Mouse (Mus musculus) heart, adult 2 months (tissue): ENCODE results near the gene Cacna1d. TPM values are rescaled to one million over a fixed set of nuclear protein-coding genes. Genes with fewer than 3 reads are reported as not detected.

ENCODE experiments used
- DNase-seq, 2 experiments: peaks; one replicate each; pipeline ENCODE4 v3.0.0; 2021
- H3K27ac ChIP-seq: fragments of 200-600 bp; 2 replicates; pipeline ENCODE4 v1.8.1; 2022
- H3K27me3 ChIP-seq: fragments of 200-500 bp; 2 replicates; pipeline ENCODE4 v1.6.1; 2012; ENCODE audit warnings: mild to moderate bottlenecking, low read length, inconsistent platforms, mixed read lengths; ENCODE audit not compliant: control insufficient read depth, insufficient read depth
- H3K36me3 ChIP-seq: fragments of 200-500 bp; 2 replicates; pipeline ENCODE4 v1.6.1; 2012; ENCODE audit warnings: low read length, inconsistent platforms; ENCODE audit not compliant: control insufficient read depth, insufficient read depth
- H3K4me1 ChIP-seq: fragments of 200-500 bp; 2 replicates; pipeline ENCODE4 v1.6.1; 2011; ENCODE audit warnings: low read length; ENCODE audit not compliant: control insufficient read depth, insufficient read depth
- H3K4me3 ChIP-seq: fragments of 200-600 bp; 2 replicates; pipeline ENCODE4 v1.8.1; 2022
- H3K79me2 ChIP-seq: fragments of 200-500 bp; replicated peaks from 2 replicates; pipeline ENCODE4 v1.6.1; 2012; ENCODE audit warnings: mild to moderate bottlenecking, inconsistent platforms, low read length, moderate library complexity, mixed read lengths; ENCODE audit not compliant: control insufficient read depth, insufficient read depth
- H3K9ac ChIP-seq: fragments of 200-500 bp; 2 replicates; pipeline ENCODE4 v1.6.1; 2012; ENCODE audit warnings: low read depth, mild to moderate bottlenecking, control low read depth, inconsistent platforms, low read length, mixed read lengths
- CTCF ChIP-seq: fragments of 200-600 bp; IDR thresholded peaks from 2 replicates; pipeline ENCODE4 v1.8.1; 2022; ENCODE audit warnings: antibody characterized with exemption, mild to moderate bottlenecking, moderate library complexity
- EP300 ChIP-seq: fragments of 200-500 bp; IDR thresholded peaks from 2 replicates; pipeline ENCODE4 v1.6.1; 2011; ENCODE audit warnings: low read depth, low read length, control low read depth; ENCODE audit not compliant: insufficient read depth
- POLR2A ChIP-seq: fragments of 200-500 bp; IDR thresholded peaks from 2 replicates; pipeline ENCODE4 v1.6.1; 2011; ENCODE audit warnings: mild to moderate bottlenecking, low read depth, low read length, control low read depth; ENCODE audit not compliant: insufficient read depth
- WGBS: fragments of 180-500 bp; shearing (Covaris S2); methylation state at CpG from one replicate; pipeline ENCODE4 v1.1.7; 2018; 5-methylcytosine and 5-hydroxymethylcytosine counted together
- intact Hi-C: fragments of 180-260 bp; cut with DNase I; formaldehyde crosslinking; loops from one replicate; pipeline ENCODE4 v1.15.1; 2025
- polyA plus RNA-seq: library from polyadenylated mRNA; depleted of rRNA; stranded (reverse); fragments of >200 nt; gene quantifications from 2 replicates; pipeline ENCODE4 v1.2.3, GENCODE M21; 2012
- total RNA-seq, 2 experiments: library from RNA; stranded (reverse); gene quantifications; 2 replicates each; pipeline ENCODE4 v1.2.3; 2021

Gene Cacna1d
- total and polyA plus RNA-seq, 3 experiments = 1.3 to 3.0 (median 2.1) TPM

GRCm38 (mm10) chr14:30528961-30529360 lies 37.7 kb upstream of the Cacna1d start:
- no peak for DNase-seq
- H3K27ac ChIP-seq = no peak overlapping the region
- no peaks in the 10 kb centered on the region for H3K79me2 ChIP-seq
- intact Hi-C loops = loop anchor here (10.0 kb wide), 1 partner anchor 46 kb away; no protein-coding TSS in a partner anchor
- H3K36me3 ChIP-seq = no peaks in the 10 kb centered on the region
- no peak for TF ChIP-seq POLR2A
- TF ChIP-seq EP300 = no peak
- no peak for TF ChIP-seq CTCF
- H3K4me1 ChIP-seq = no peaks in the 10 kb centered on the region
- H3K9ac ChIP-seq = no peak overlapping the region
- 73% methylated on average over 5 of the region's 5 CpGs for whole genome bisulfite sequencing
- H3K27me3 ChIP-seq = no peaks in the 10 kb centered on the region
- no peak overlapping the region for H3K4me3 ChIP-seq

DNA sequence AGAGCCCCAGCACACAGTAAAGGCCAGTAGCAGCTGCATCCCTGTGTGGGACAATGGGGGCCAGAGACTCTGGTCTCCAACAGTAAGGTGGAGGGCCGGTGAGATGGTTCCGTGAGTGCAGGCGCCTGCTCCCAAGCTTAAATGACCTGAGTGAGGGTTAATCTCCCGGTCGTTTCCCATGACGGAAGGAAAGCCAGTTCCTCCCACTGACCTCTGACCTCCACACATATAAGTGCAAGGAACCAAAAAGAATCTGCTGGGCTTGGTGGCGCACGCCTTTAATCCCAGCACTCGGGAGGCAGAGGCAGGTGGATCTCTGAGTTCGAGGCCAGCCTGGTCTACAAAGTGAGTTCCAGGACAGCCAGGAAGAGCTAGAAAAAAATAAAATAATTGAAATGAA lies 37.1 kb upstream of the Cacna1d start:
- H3K79me2 ChIP-seq = no peaks in the 10 kb centered on the region

DNA sequence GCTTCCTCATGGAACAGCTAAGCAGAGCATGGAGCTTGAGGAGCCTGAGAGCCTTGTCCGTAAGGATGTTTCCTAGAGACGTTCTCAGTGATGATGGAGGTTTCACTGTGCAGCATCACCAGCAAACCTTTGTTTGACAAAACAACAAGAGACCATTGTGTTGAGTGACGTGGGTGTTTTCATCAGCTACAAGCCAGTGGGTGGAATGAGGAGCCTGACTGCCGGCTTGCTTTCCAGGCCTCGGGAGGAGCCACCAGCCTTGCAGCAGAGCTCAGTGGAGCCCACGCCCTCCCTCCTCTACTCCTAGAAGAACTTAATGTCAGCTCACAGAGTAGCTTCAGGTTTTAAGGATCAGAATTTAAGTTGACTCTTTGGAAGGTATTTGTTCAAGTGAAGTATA lies 32.1 kb upstream of the Cacna1d start:
- no peaks in the 10 kb centered on the region for H3K36me3 ChIP-seq
- WGBS = 72% methylated on average over 6 of the region's 6 CpGs
- TF ChIP-seq EP300 (no peak), POLR2A (no peak), CTCF (no peak)
- no peaks in the 10 kb centered on the region for H3K27me3 ChIP-seq
- intact Hi-C loops = loop anchor here (10.0 kb wide), 1 partner anchor 51 kb away; no protein-coding TSS in a partner anchor
- no peak for DNase-seq
- no peak overlapping the region for H3K4me3 ChIP-seq
- no peaks in the 10 kb centered on the region for H3K79me2 ChIP-seq
- no peak overlapping the region for H3K27ac ChIP-seq
- H3K9ac ChIP-seq = no peak overlapping the region
- no peaks in the 10 kb centered on the region for H3K4me1 ChIP-seq

More for the DNA sequence above, 37.1 kb upstream of the Cacna1d start:
- 78% methylated on average over 10 of the region's 10 CpGs for WGBS
- DNase-seq = no peak
- Histone ChIP-seq H3K4me3 (no peak overlapping the region), H3K9ac (no peak overlapping the region), H3K4me1 (no peaks in the 10 kb centered on the region), H3K27me3 (no peaks in the 10 kb centered on the region), H3K27ac (no peak overlapping the region), H3K36me3 (no peaks in the 10 kb centered on the region)
- intact Hi-C loops = loop anchor here (10.0 kb wide), 1 partner anchor 46 kb away; no protein-coding TSS in a partner anchor
- no peak for TF ChIP-seq EP300
- TF ChIP-seq CTCF = no peak
- no peak for TF ChIP-seq POLR2A

GRCm38 (mm10) chr14:30519323-30519722 lies 28.1 kb upstream of the Cacna1d start:
- Histone ChIP-seq H3K27ac (no peak overlapping the region), H3K79me2 (no peaks in the 10 kb centered on the region), H3K9ac (no peak overlapping the region), H3K4me1 (no peaks in the 10 kb centered on the region), H3K4me3 (no peak overlapping the region), H3K36me3 (no peaks in the 10 kb centered on the region), H3K27me3 (no peaks in the 10 kb centered on the region)
- TF ChIP-seq CTCF = no peak
- no peak for TF ChIP-seq POLR2A
- no peak for TF ChIP-seq EP300
- DNase-seq = no peak
- 86% methylated on average over 5 of the region's 5 CpGs for WGBS
- intact Hi-C loops = loop anchor here (5.0 kb wide), 1 partner anchor 382 kb away; no protein-coding TSS in a partner anchor

- no peak overlapping the region for H3K4me3 ChIP-seq
- H3K4me1 ChIP-seq = no peaks in the 10 kb centered on the region; the same call in none of the 2 replicates
- no peak overlapping the region for H3K9ac ChIP-seq
- intact Hi-C loops = loop anchor here (5.0 kb wide), 1 partner anchor 379 kb away; no protein-coding TSS in a partner anchor
- no peak for DNase-seq
- H3K27ac ChIP-seq = no peak overlapping the region
- no peaks in the 10 kb centered on the region for H3K79me2 ChIP-seq
- TF ChIP-seq EP300 (no peak), CTCF (peak; percentile 66)
- no peaks in the 10 kb centered on the region for H3K27me3 ChIP-seq
- H3K36me3 ChIP-seq = no peaks in the 10 kb centered on the region; the same call in none of the 2 replicates
- 73% methylated on average over 13 of the region's 13 CpGs for WGBS
Observed at GRCm38 (mm10) chr14:30515931-30516723, 24.9 kb upstream of the Cacna1d start.

- 63% methylated on average over 5 of the region's 5 CpGs for WGBS
- Histone ChIP-seq H3K79me2 (no peaks in the 10 kb centered on the region), H3K4me1 (no peaks in the 10 kb centered on the region; the same call in none of the 2 replicates), H3K36me3 (no peaks in the 10 kb centered on the region; the same call in none of the 2 replicates), H3K9ac (no peak overlapping the region), H3K4me3 (no peak overlapping the region), H3K27ac (no peak overlapping the region), H3K27me3 (no peaks in the 10 kb centered on the region)
- TF ChIP-seq CTCF (no peak), EP300 (no peak), POLR2A (no peak)
- intact Hi-C loops = no loop called here
- no peak for DNase-seq
Observed at GRCm38 (mm10) chr14:30512896-30513295, 21.6 kb upstream of the Cacna1d start.
